Mouse (Mus musculus) myocyte (in vitro differentiated cells): ENCODE measurements around the gene Mfap5. TPM values are rescaled to one million over a fixed set of nuclear protein-coding genes. Genes with fewer than 3 reads are reported as not detected.

Experiments
- H3K27me3 ChIP-seq: one replicate; pipeline ENCODE4 v1.6.1; 2011; ENCODE audit not compliant: control insufficient read depth, insufficient read depth, insufficient read length
- H3K36me3 ChIP-seq: one replicate; pipeline ENCODE4 v1.6.1; 2011; ENCODE audit not compliant: control insufficient read depth, insufficient read depth
- H3K4me2 ChIP-seq: one replicate; pipeline ENCODE4 v1.6.1; 2011; ENCODE audit warnings: low read depth, control low read depth
- H3K4me3 ChIP-seq: one replicate; pipeline ENCODE4 v1.5.1; 2011; ENCODE audit warnings: mild to moderate bottlenecking, control low read depth, moderate library complexity
- H3K79me2 ChIP-seq: one replicate; pipeline ENCODE4 v1.6.1; 2011; ENCODE audit not compliant: control insufficient read depth, insufficient read depth
- H3ac ChIP-seq: one replicate; pipeline ENCODE4 v1.6.1; 2011; ENCODE audit not compliant: control insufficient read depth, insufficient read length
- CEBPB ChIP-seq: IDR thresholded peaks from 2 replicates; pipeline ENCODE4 v1.6.1; 2011; ENCODE audit warnings: mild to moderate bottlenecking, moderate library complexity; ENCODE audit not compliant: poor library complexity, insufficient read depth, severe bottlenecking
- E2F4 ChIP-seq: IDR thresholded peaks from one replicate; pipeline ENCODE4 v1.6.1; 2011; ENCODE audit warnings: mild to moderate bottlenecking, control low read depth, moderate library complexity; ENCODE audit not compliant: insufficient read depth
- MAX ChIP-seq: IDR thresholded peaks from one replicate; pipeline ENCODE4 v1.6.1; 2011; ENCODE audit warnings: low read depth, mild to moderate bottlenecking, control low read depth
- MYOD1 ChIP-seq, 3 experiments: IDR thresholded peaks; one replicate each; pipeline ENCODE4 v1.6.1; 2011; ENCODE audit warnings: control low read depth in 2 of 3, low read depth in 2 of 3, mild to moderate bottlenecking in 2 of 3, moderate library complexity in 1 of 3; ENCODE audit not compliant: insufficient read length in 2 of 3, control insufficient read depth in 1 of 3
- MYOG ChIP-seq, 3 experiments: IDR thresholded peaks; one replicate each; pipeline ENCODE4 v1.6.1; 2011; ENCODE audit warnings: control low read depth in 2 of 3, low read depth in 2 of 3, mild to moderate bottlenecking in 2 of 3; ENCODE audit not compliant: insufficient read length in 2 of 3, control insufficient read depth in 1 of 3, insufficient read depth in 1 of 3
- POLR2A ChIP-seq: IDR thresholded peaks from one replicate; pipeline ENCODE4 v1.6.1; 2011; ENCODE audit warnings: low read depth, mild to moderate bottlenecking, control low read depth, moderate library complexity; ENCODE audit not compliant: insufficient read length
- POLR2AphosphoS2 ChIP-seq: IDR thresholded peaks from one replicate; pipeline ENCODE4 v1.6.1; 2011; ENCODE audit warnings: low read depth, control low read depth; ENCODE audit not compliant: insufficient read length
- REST ChIP-seq: IDR thresholded peaks from one replicate; pipeline ENCODE4 v1.6.1; 2011; ENCODE audit warnings: mild to moderate bottlenecking, control low read depth, moderate library complexity; ENCODE audit not compliant: insufficient read depth, insufficient read length
- SRF ChIP-seq: IDR thresholded peaks from one replicate; pipeline ENCODE4 v1.6.1; 2011; ENCODE audit warnings: low read depth; ENCODE audit not compliant: control insufficient read depth, insufficient read length
- TCF12 ChIP-seq: IDR thresholded peaks from one replicate; pipeline ENCODE4 v1.6.1; 2011; ENCODE audit warnings: mild to moderate bottlenecking, control low read depth; ENCODE audit not compliant: poor library complexity, insufficient read depth, severe bottlenecking
- TCF3 ChIP-seq: IDR thresholded peaks from one replicate; pipeline ENCODE4 v1.6.1; 2011; ENCODE audit warnings: low read depth, control low read depth; ENCODE audit not compliant: insufficient read length
- USF1 ChIP-seq: IDR thresholded peaks from one replicate; pipeline ENCODE4 v1.6.1; 2011; ENCODE audit warnings: low read depth, mild to moderate bottlenecking, control low read depth, moderate library complexity
- polyA plus RNA-seq: library from polyadenylated mRNA; unstranded; fragments of >200 nt; fragmentation: generic; extraction: Trizol; gene quantifications from one replicate; pipeline ENCODE4 v1.2.1, GENCODE M21; 2012; ENCODE audit warnings: missing spikeins

The Mfap5 gene
- polyA plus RNA-seq, 1 experiment, result 0.98 TPM

GRCm38 (mm10) chr6:122478062-122478461 lies 27.6 kb upstream of the Mfap5 start:
- TF ChIP-seq TCF3, result no peak
- no peak for TF ChIP-seq MYOD1 (IDR thresholded peaks at IDR 0.05; ENCODE audit: control insufficient read depth in 1 of 3, insufficient read length in 2 of 3, low read depth in 2 of 3)
- no peak for TF ChIP-seq MAX
- TF ChIP-seq E2F4, result no peak
- no peak for TF ChIP-seq MYOG (IDR thresholded peaks at IDR 0.05; ENCODE audit: control insufficient read depth in 1 of 3, insufficient read depth in 1 of 3, insufficient read length in 2 of 3, low read depth in 2 of 3)
- no peak for TF ChIP-seq TCF12
- TF ChIP-seq CEBPB, result no peak
- TF ChIP-seq REST, result no peak
- TF ChIP-seq SRF, result no peak
- no peak for TF ChIP-seq POLR2A
- no peaks in the 10 kb centered on the region for H3K36me3 ChIP-seq
- no peak overlapping the region for H3K4me3 ChIP-seq
- H3K4me2 ChIP-seq, result no peak overlapping the region
- H3K79me2 ChIP-seq, result no peaks in the 10 kb centered on the region
- H3ac ChIP-seq, result no peak overlapping the region
- H3K27me3 ChIP-seq, result no peaks in the 10 kb centered on the region

GRCm38 (mm10) chr6:122485401-122486296 lies 20.0 kb upstream of the Mfap5 start:
- H3K4me2 ChIP-seq, result no peak overlapping the region
- peaks cover 22% of the 10 kb centered on the region for H3K27me3 ChIP-seq
- no peak overlapping the region for H3ac ChIP-seq
- no peak overlapping the region for H3K4me3 ChIP-seq
- no peaks in the 10 kb centered on the region for H3K79me2 ChIP-seq
- TF ChIP-seq CEBPB (no peak), USF1 (no peak), POLR2AphosphoS2 (no peak), MYOG (IDR thresholded peaks at IDR 0.05; ENCODE audit: control insufficient read depth in 1 of 3, insufficient read depth in 1 of 3, insufficient read length in 2 of 3, low read depth in 2 of 3) (no peak), TCF3 (no peak), MYOD1 (IDR thresholded peaks at IDR 0.05; ENCODE audit: control insufficient read depth in 1 of 3, insufficient read length in 2 of 3, low read depth in 2 of 3) (no peak), TCF12 (no peak), POLR2A (no peak), SRF (no peak), E2F4 (no peak), MAX (no peak), REST (no peak)
- H3K36me3 ChIP-seq, result no peaks in the 10 kb centered on the region

GRCm38 (mm10) chr6:122486297-122487117 lies 19.1 kb upstream of the Mfap5 start:
- no peak overlapping the region for H3K4me2 ChIP-seq
- no peak overlapping the region for H3ac ChIP-seq
- no peaks in the 10 kb centered on the region for H3K36me3 ChIP-seq
- no peak for TF ChIP-seq POLR2AphosphoS2
- no peak for TF ChIP-seq TCF3
- TF ChIP-seq SRF, result no peak
- no peak for TF ChIP-seq CEBPB
- TF ChIP-seq TCF12, result no peak
- TF ChIP-seq REST, result no peak
- TF ChIP-seq MAX, result no peak
- no peak for TF ChIP-seq USF1
- TF ChIP-seq E2F4, result no peak
- TF ChIP-seq MYOG (IDR thresholded peaks at IDR 0.05; ENCODE audit: control insufficient read depth in 1 of 3, insufficient read depth in 1 of 3, insufficient read length in 2 of 3, low read depth in 2 of 3), result no peak
- no peak for TF ChIP-seq POLR2A
- TF ChIP-seq MYOD1 (IDR thresholded peaks at IDR 0.05; ENCODE audit: control insufficient read depth in 1 of 3, insufficient read length in 2 of 3, low read depth in 2 of 3), result no peak
- no peak overlapping the region for H3K4me3 ChIP-seq
- peaks cover 22% of the 10 kb centered on the region for H3K27me3 ChIP-seq
- no peaks in the 10 kb centered on the region for H3K79me2 ChIP-seq

GRCm38 (mm10) chr6:122490929-122491512 lies 14.6 kb upstream of the Mfap5 start:
- peak overlapping the region; percentile 6 for H3K4me3 ChIP-seq

More at GRCm38 (mm10) chr6:122490929-122491512, 14.6 kb upstream of the Mfap5 start:
- H3K27me3 ChIP-seq, result peaks cover 23% of the 10 kb centered on the region
- H3ac ChIP-seq, result no peak overlapping the region
- H3K4me2 ChIP-seq, result peak overlapping the region; percentile 82
- H3K36me3 ChIP-seq, result no peaks in the 10 kb centered on the region
- H3K79me2 ChIP-seq, result no peaks in the 10 kb centered on the region
- TF ChIP-seq MAX (no peak), MYOD1 (IDR thresholded peaks at IDR 0.05; ENCODE audit: control insufficient read depth in 1 of 3, insufficient read length in 2 of 3, low read depth in 2 of 3) (no peak), MYOG (IDR thresholded peaks at IDR 0.05; ENCODE audit: control insufficient read depth in 1 of 3, insufficient read depth in 1 of 3, insufficient read length in 2 of 3, low read depth in 2 of 3) (no peak), USF1 (no peak), TCF12 (no peak), SRF (no peak), CEBPB (no peak), POLR2AphosphoS2 (no peak), POLR2A (no peak), REST (no peak)
